Mouse (Mus musculus) embryonic facial prominence, embryonic 13.5 days (tissue): ENCODE measurements around the gene Myl6b. TPM values are rescaled to one million over a fixed set of nuclear protein-coding genes. Genes with fewer than 3 reads are reported as not detected.

ENCODE experiments used
- microRNA-seq: library from miRNA; unstranded; fragments of <30 nt; microRNA quantifications from one replicate; pipeline ENCODE4, GENCODE M21; 2016
- polyA plus RNA-seq: library from polyadenylated mRNA; unstranded; fragments of >200 nt; fragmentation: Nextera tagmentation; extraction: Ambion mirVana; gene quantifications from 2 replicates; pipeline ENCODE4 v1.2.1, GENCODE M21; 2015

The Myl6b gene
- polyA plus RNA-seq, 1 experiment from 2014 or later: 2.8 TPM

Small RNA genes within 50 kb of the gene (microRNA-seq; reads per million reads assigned to microRNA genes)
- gene Mir6916 (not detected), gene Mir8105 (not detected)

Other genes starting within 250 kb of the Myl6b start
- gene Apon, start 244.6 kb downstream of the Myl6b start, polyA plus RNA-seq: 0.58 and 0.62 TPM in 2 replicates
- 2.0 TPM in 1 of 2 replicates, not detected in the other for gene Apof, start 230.0 kb downstream of the Myl6b start, polyA plus RNA-seq
- gene Stat2, start 228.1 kb downstream of the Myl6b start, polyA plus RNA-seq: 15.7 and 19.0 TPM in 2 replicates
- gene Il23a, start 199.9 kb downstream of the Myl6b start, polyA plus RNA-seq: 0.23 and 0.25 TPM in 2 replicates
- 31.8 and 32.3 TPM in 2 replicates for gene Pan2, start 195.3 kb downstream of the Myl6b start, polyA plus RNA-seq
- 349 and 362 TPM in 2 replicates for gene Cnpy2, start 176.2 kb downstream of the Myl6b start, polyA plus RNA-seq
- 160 and 179 TPM in 2 replicates for gene Cs, start 161.0 kb downstream of the Myl6b start, polyA plus RNA-seq
- 13.1 and 16.2 TPM in 2 replicates for gene Coq10a, start 129.7 kb downstream of the Myl6b start, polyA plus RNA-seq
- 15.0 and 16.0 TPM in 2 replicates for gene Ankrd52, start 121.6 kb downstream of the Myl6b start, polyA plus RNA-seq
- 0.20 and 0.92 TPM in 2 replicates for gene Slc39a5, start 97.5 kb downstream of the Myl6b start, polyA plus RNA-seq
- 72.3 and 73.0 TPM in 2 replicates for gene Nabp2, start 87.2 kb downstream of the Myl6b start, polyA plus RNA-seq
- 45.4 and 46.7 TPM in 2 replicates for gene Rnf41, start 87.0 kb downstream of the Myl6b start, polyA plus RNA-seq
- 111 and 119 TPM in 2 replicates for gene Smarcc2, start 39.4 kb downstream of the Myl6b start, polyA plus RNA-seq
- gene Myl6, start 4.5 kb downstream of the Myl6b start, polyA plus RNA-seq: 961 and 1,001 TPM in 2 replicates
- gene Esyt1, start 27.2 kb upstream of the Myl6b start, polyA plus RNA-seq: 21.4 and 23.1 TPM in 2 replicates
- gene Zc3h10, start 49.1 kb upstream of the Myl6b start, polyA plus RNA-seq: 13.5 and 15.5 TPM in 2 replicates
- gene Rpl41, start 50.6 kb upstream of the Myl6b start, polyA plus RNA-seq: 4,323 and 4,329 TPM in 2 replicates
- gene Pa2g4, start 67.3 kb upstream of the Myl6b start, polyA plus RNA-seq: 188 and 206 TPM in 2 replicates
- 14.8 and 16.1 TPM in 2 replicates for gene Erbb3, start 91.0 kb upstream of the Myl6b start, polyA plus RNA-seq
- 893 and 949 TPM in 2 replicates for gene Rps26, start 128.1 kb upstream of the Myl6b start, polyA plus RNA-seq
- 5.3 and 5.5 TPM in 2 replicates for gene Ikzf4, start 147.3 kb upstream of the Myl6b start, polyA plus RNA-seq
- gene Suox, start 175.4 kb upstream of the Myl6b start, polyA plus RNA-seq: 18.9 and 21.8 TPM in 2 replicates
- gene Rab5b, start 197.6 kb upstream of the Myl6b start, polyA plus RNA-seq: 82.6 and 84.1 TPM in 2 replicates
- gene Pmel, start 205.5 kb upstream of the Myl6b start, polyA plus RNA-seq: 8.2 and 8.3 TPM in 2 replicates
- gene Cdk2, start 206.3 kb upstream of the Myl6b start, polyA plus RNA-seq: 120 and 127 TPM in 2 replicates
- gene Dgka, start 246.2 kb upstream of the Myl6b start, polyA plus RNA-seq: 16.3 and 16.8 TPM in 2 replicates
- 43.2 and 47.9 TPM in 2 replicates for gene Pym1, start 249.2 kb upstream of the Myl6b start, polyA plus RNA-seq